Comparison of ENCODE assay signal across 9 mouse cellular contexts in genomic region chr14:40948522-40948921, GRCm38 (mm10). TPM values are rescaled to one million over a fixed set of nuclear protein-coding genes. Genes with fewer than 3 reads are reported as not detected.
DNase-seq lines count a peak whose midpoint lies in the region; ATAC-seq and TF ChIP-seq lines count a peak whose summit lies in the region.
"Had no signal": no experiment of that assay in that cellular context is flagged by ENCODE, and none has a peak within 500 bp of the region (broad histone marks: within the 10 kb centered on the region; RNA-seq: fewer than 3 reads in every experiment).

No protein-coding gene starts in this region.

- peak; percentile 77 for ATAC-seq in lung, embryonic 16.5 days (ENCODE audit: low read depth)
- ATAC-seq in embryonic facial prominence, embryonic 11.5 days (replicated peaks; ENCODE audit: insufficient number of reproducible peaks, low FRiP score, low TSS enrichment, low read depth) = no peak
- ATAC-seq in liver, embryonic 15.5 days (ENCODE audit: insufficient read depth) = no peak

- no peak for TF ChIP-seq CTCF in gastrocnemius, adult 2 months (IDR thresholded peaks at IDR 0.05)

- no peaks in the 10 kb centered on the region for H3K27me3 ChIP-seq in lung, embryonic 16.5 days (ENCODE audit: control insufficient read depth, insufficient read depth, low read depth, low read length)
- no peaks in the 10 kb centered on the region for H3K27me3 ChIP-seq in embryonic facial prominence, embryonic 11.5 days (ENCODE audit: control insufficient read depth, insufficient read depth, low read length)
- H3K27me3 ChIP-seq in liver, embryonic 15.5 days = no peaks in the 10 kb centered on the region

- 67% methylated on average over 5 of the region's 5 CpGs for WGBS in lung, embryonic 16.5 days
- 86% methylated on average over 5 of the region's 5 CpGs for WGBS in embryonic facial prominence, embryonic 11.5 days
- WGBS in liver, embryonic 15.5 days (ENCODE audit: insufficient replicate concordance) = 70% methylated on average over 5 of the region's 5 CpGs

- no peak overlapping the region; the same call in 1 of the 2 replicates for H3K4me3 ChIP-seq in gastrocnemius, adult 2 months
- H3K4me3 ChIP-seq in lung, embryonic 16.5 days (ENCODE audit: low read length) = no peak overlapping the region
- H3K4me3 ChIP-seq in embryonic facial prominence, embryonic 11.5 days (ENCODE audit: low read depth, low read length) = no peak overlapping the region
- no peak overlapping the region for H3K4me3 ChIP-seq in liver, embryonic 15.5 days (replicated peaks)

- no peak for DNase-seq in gastrocnemius, adult 2 months
- no peak for DNase-seq in gastrocnemius, postnatal 14 days
- DNase-seq in lung, postnatal 10 days = no peak
- DNase-seq in embryonic facial prominence, embryonic 11.5 days (ENCODE audit: low spot score) = no peak
- DNase-seq in gastrocnemius, postnatal 36 days = no peak
- no peak for DNase-seq in natural killer cell, adult 2 months (ENCODE audit: low spot score in 2 of 2)
- DNase-seq: spleen, adult 18-20 months had no signal

- no peaks in the 10 kb centered on the region; the same call in 1 of the 2 replicates for H3K36me3 ChIP-seq in lung, embryonic 16.5 days (ENCODE audit: control insufficient read depth, insufficient read depth, low read length)
- no peaks in the 10 kb centered on the region; the same call in 1 of the 2 replicates for H3K36me3 ChIP-seq in embryonic facial prominence, embryonic 11.5 days (replicated peaks; ENCODE audit: control insufficient read depth, insufficient read depth, low read depth, low read length)
- H3K36me3 ChIP-seq in liver, embryonic 15.5 days (replicated peaks) = no peaks in the 10 kb centered on the region

- peak overlapping the region; percentile 36; the same call in 1 of the 2 replicates for H3K9ac ChIP-seq in lung, embryonic 16.5 days (ENCODE audit: low read length)
- no peak overlapping the region for H3K9ac ChIP-seq in embryonic facial prominence, embryonic 11.5 days (replicated peaks; ENCODE audit: low read length)
- H3K9ac ChIP-seq in liver, embryonic 15.5 days = peak overlapping the region; percentile 54; the same call in 1 of the 2 replicates

- H3K4me1 ChIP-seq in lung, embryonic 16.5 days (replicated peaks; ENCODE audit: control insufficient read depth, insufficient read depth, low read length) = peaks cover 35% of the 10 kb centered on the region
- H3K4me1 ChIP-seq in embryonic facial prominence, embryonic 11.5 days (ENCODE audit: control insufficient read depth, insufficient read depth, low read length) = no peaks in the 10 kb centered on the region
- H3K4me1 ChIP-seq in liver, embryonic 15.5 days (replicated peaks) = peaks cover 76% of the 10 kb centered on the region

- peak overlapping the region; percentile 37; the same call in 1 of the 2 replicates for H3K4me2 ChIP-seq in lung, embryonic 16.5 days (ENCODE audit: low read depth, low read length)
- no peak overlapping the region for H3K4me2 ChIP-seq in embryonic facial prominence, embryonic 11.5 days (ENCODE audit: low read depth, low read length)
- peak overlapping the region; percentile 75 for H3K4me2 ChIP-seq in liver, embryonic 15.5 days

- H3K9me3 ChIP-seq in lung, embryonic 16.5 days (ENCODE audit: control insufficient read depth, low read length) = no peaks in the 10 kb centered on the region
- no peaks in the 10 kb centered on the region for H3K9me3 ChIP-seq in embryonic facial prominence, embryonic 11.5 days (replicated peaks; ENCODE audit: control insufficient read depth, low read length)
- no peaks in the 10 kb centered on the region for H3K9me3 ChIP-seq in liver, embryonic 15.5 days (replicated peaks)

- H3K27ac ChIP-seq in gastrocnemius, adult 2 months = peak overlapping the region; percentile 77
- H3K27ac ChIP-seq in lung, embryonic 16.5 days (ENCODE audit: low read length) = peak overlapping the region; percentile 93
- peak overlapping the region; percentile 38; the same call in 1 of the 2 replicates for H3K27ac ChIP-seq in embryonic facial prominence, embryonic 11.5 days (replicated peaks; ENCODE audit: low read depth, low read length)
- H3K27ac ChIP-seq in liver, embryonic 15.5 days (replicated peaks) = peak overlapping the region; percentile 92

- intact Hi-C loops in gastrocnemius, adult 2 months (cut with DNase I) = no loop called here
- intact Hi-C loops in gastrocnemius, postnatal 14 days (cut with DNase I; ENCODE audit: low total_unique reads) = no loop called here
- intact Hi-C loops in gastrocnemius, postnatal 36 days (cut with DNase I) = no loop called here

RNA-seq across cellular contexts. Expression of gene Tspan14, which starts 18.1 kb away (rescaled TPM):
- 10 to 100 TPM; 11.0 to 16.8 TPM for total RNA-seq in gastrocnemius, adult 2 months (2021)
- total RNA-seq in gastrocnemius, postnatal 14 days (2021) = 10 to 100 TPM; 16.3 to 16.8 TPM
- polyA plus RNA-seq in lung, embryonic 16.5 days (2015; fragmentation: Nextera tagmentation; extraction: Ambion mirVana) = 104 TPM in 2 replicates
- 92.5 and 95.0 TPM in 2 replicates for polyA plus RNA-seq in embryonic facial prominence, embryonic 11.5 days (2014; fragmentation: Nextera tagmentation; extraction: Ambion mirVana)
- 28.8 and 34.6 TPM in 2 replicates for polyA plus RNA-seq in liver, embryonic 15.5 days (2015; fragmentation: Nextera tagmentation; extraction: Ambion mirVana)
- total RNA-seq in gastrocnemius, postnatal 36 days (2021) = 10 to 100 TPM; 11.5 to 12.1 TPM

RNA-seq across cellular contexts. Expression of gene Sh2d4b, which starts 55.5 kb away (rescaled TPM):
- under 1 TPM; 0.20 to 0.41 TPM for total RNA-seq in gastrocnemius, adult 2 months (2021)
- total RNA-seq in gastrocnemius, postnatal 14 days (2021) = under 1 TPM; 0.31 to 0.41 TPM
- polyA plus RNA-seq in lung, embryonic 16.5 days (2015; fragmentation: Nextera tagmentation; extraction: Ambion mirVana) = 0.73 and 2.0 TPM in 2 replicates
- 0.50 and 0.66 TPM in 2 replicates for polyA plus RNA-seq in embryonic facial prominence, embryonic 11.5 days (2014; fragmentation: Nextera tagmentation; extraction: Ambion mirVana)
- 0.03 and 0.10 TPM in 2 replicates for polyA plus RNA-seq in liver, embryonic 15.5 days (2015; fragmentation: Nextera tagmentation; extraction: Ambion mirVana)
- total RNA-seq in gastrocnemius, postnatal 36 days (2021) = under 1 TPM; 0.33 to 0.44 TPM

Comparison
In these comparisons a context has a peak if more than half of its experiments do, and no peak if none do; other contexts are left out.
1. H3K27ac ChIP-seq: peak in every context shown above with its lines; median percentile 93 in lung, embryonic 16.5 days; 92 in liver, embryonic 15.5 days; 77 in gastrocnemius, adult 2 months; 38 in embryonic facial prominence, embryonic 11.5 days.